Mouse (Mus musculus) frontal cortex, postnatal 36 days (tissue): ENCODE measurements around the gene Megf8.

Source experiments
- DNase-seq, 2 experiments: peaks; one replicate each; pipeline ENCODE4 v3.0.0; 2022; ENCODE audit warnings: low spot score in 2 of 2

Megf8 gene

GRCm38 (mm10) chr7:25401551-25401950 lies 84.6 kb downstream of the Megf8 start:
- no peak for DNase-seq

DNA sequence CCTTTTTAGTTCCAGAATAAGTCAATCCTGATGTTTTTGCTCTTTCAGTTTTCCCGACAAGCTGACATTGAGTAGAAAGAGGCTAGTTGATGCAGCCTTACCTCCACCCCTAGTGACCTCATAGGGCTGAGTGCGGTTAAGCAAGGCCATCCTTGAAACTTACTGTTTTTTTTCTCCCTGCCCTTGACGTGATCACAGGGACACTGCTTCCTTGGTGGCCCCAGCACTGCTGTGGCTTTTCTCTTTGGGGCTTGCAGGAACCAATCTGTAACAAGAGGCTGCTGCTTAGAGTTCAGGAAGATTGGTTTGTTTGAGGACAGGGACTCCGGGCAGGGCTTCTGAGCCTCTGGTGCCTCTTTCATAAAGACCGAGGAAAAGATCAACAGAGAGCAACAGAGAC lies 85.0 kb downstream of the Megf8 start:
- DNase-seq = no peak

DNA sequence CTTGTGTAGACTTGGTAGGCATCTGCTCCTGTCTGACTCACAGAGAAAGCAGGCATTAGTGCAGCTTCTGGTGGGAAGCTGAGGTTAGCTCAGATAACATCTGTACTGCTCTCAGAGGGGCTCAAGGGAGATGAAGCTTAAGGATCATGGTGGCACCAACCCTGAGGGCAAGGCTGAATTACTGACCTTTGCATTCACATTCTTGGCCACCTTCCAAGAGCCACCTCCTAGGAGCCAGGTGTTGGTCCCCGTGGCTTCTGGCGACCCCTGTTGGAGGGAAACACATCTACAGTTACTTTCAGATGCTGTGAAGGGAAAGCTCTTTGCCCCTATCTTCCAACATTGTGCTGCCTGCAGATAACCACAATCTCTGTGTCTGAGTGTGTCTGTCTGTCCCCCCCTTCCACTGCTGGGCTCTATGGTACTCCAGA lies 85.7 kb downstream of the Megf8 start:
- DNase-seq = no peak

DNA sequence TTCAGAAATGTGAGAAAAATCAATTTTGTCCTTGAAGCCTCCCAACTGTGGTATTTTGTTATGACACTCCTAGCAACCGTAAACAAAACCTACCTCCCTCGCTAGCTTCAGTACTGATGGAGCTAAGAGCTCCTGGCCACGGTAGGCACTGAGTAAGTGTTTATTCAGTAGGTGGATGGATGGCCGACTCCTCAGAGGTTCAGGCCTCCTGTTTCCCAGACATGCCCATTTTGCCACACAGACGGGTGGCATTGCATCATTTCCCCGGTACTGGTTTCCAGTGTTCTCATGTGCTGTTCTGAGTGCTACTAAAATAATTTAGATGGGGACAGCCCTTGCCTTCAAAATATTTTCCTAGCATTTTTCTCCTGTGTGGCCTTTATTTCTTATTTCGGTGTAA lies 89.5 kb downstream of the Megf8 start:
- DNase-seq = no peak

GRCm38 (mm10) chr7:25409114-25409760 lies 92.3 kb downstream of the Megf8 start:
- no peak for DNase-seq

DNA sequence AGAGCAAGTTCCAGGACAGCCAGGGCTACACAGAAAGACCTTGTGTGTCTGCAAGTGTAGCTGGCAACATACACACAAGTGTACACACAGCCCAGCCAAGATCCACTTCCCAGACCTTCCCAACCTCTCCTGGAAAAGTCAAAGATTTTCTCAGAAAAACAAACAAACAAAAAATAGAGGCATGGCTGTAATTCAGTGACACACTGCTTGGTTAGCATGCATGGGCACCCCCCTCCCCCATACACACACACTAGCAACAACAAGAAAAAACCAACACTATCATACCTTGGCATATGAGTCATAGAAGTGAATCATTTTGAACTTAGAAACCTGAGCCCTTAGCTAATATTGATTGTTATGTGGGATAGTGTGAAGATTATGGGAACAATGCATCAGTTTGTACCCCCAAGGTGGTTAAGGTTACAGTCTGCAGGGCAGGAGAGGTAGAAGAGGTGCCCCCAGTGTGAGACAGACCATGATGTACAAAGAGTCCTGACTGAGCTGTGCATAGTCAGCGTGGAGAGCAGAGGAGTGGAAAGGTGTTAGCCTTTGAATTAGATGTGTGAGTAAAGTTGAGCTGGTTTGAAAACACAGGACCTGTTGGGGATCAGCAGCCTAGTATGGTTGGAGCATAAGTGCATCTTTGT lies 94.1 kb downstream of the Megf8 start:
- DNase-seq = no peak

GRCm38 (mm10) chr7:25411861-25412260 lies 94.9 kb downstream of the Megf8 start:
- DNase-seq = no peak

DNA sequence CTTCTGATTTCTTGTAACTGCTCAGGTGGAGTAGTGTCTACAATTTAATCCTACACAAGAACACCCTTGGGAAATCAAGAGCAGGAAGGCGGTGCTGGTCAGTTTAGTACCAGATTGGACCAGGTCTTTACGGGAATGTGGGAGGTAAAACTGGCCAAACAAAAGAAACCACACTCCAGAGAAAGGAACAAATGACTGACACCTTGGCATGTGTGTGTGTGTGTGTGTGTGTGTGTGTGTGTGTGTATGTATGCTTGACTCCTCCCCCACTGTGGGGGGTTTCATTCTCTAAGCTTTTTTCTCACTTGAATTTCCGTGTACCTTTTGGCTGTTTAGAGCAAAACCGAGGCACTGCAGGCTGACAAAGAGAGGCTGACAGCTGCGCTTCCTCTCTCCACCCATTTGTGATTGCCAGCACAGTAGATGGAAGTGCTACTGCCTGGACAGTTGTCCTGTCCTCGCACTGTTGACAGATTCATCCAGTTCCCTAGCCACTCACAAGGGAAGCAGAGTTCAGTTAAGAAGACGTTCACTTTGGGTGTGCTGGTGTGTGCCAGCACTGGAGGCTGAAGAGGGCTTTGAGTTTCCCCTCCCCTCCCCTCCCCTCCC lies 96.0 kb downstream of the Megf8 start, which contains the start of gene Cxcl17:
Cxcl17 (minus strand) TSS at position 54 of the 609 bp plus-strand sequence.
- DNase-seq = no peak
